Mouse (Mus musculus): ENCODE results near the gene Hoxb9. TPM values are rescaled to one million over a fixed set of nuclear protein-coding genes. Genes with fewer than 3 reads are reported as not detected.
A peak's percentile ranks its signal among the peaks of the same experiment; 100 is the strongest.

Hoxb9 gene
- polyA plus RNA-seq, 1 experiment from 2014 or later: 0.75 TPM

- no peak for DNase-seq (ENCODE audit: low spot score)
- H3K9me3 ChIP-seq: no peaks in the 10 kb centered on the region
- peak overlapping the region; percentile 43 for H3K4me3 ChIP-seq
- under 1% methylated on average over 58 of the region's 58 CpGs for WGBS
- H3K36me3 ChIP-seq: no peaks in the 10 kb centered on the region
- no peak overlapping the region for H3K27ac ChIP-seq
- peaks cover 100% of the 10 kb centered on the region for H3K27me3 ChIP-seq (ENCODE audit: insufficient read depth, poor library complexity, severe bottlenecking)
- peaks cover 18% of the 10 kb centered on the region for H3K4me1 ChIP-seq
Measured at GRCm38 (mm10) chr11:96272024-96272921, 1.0 kb downstream of the Hoxb9 start.

- Histone ChIP-seq H3K4me3 (no peak overlapping the region), H3K36me3 (no peaks in the 10 kb centered on the region), H3K4me1 (peaks cover 18% of the 10 kb centered on the region), H3K27ac (no peak overlapping the region), H3K9me3 (no peaks in the 10 kb centered on the region), H3K27me3 (ENCODE audit: insufficient read depth, poor library complexity, severe bottlenecking) (peaks cover 100% of the 10 kb centered on the region)
- DNase-seq (ENCODE audit: low spot score): no peak
- WGBS: 4% methylated on average over 10 of the region's 10 CpGs
Measured at GRCm38 (mm10) chr11:96274428-96274827, 3.2 kb downstream of the Hoxb9 start.

- no peak overlapping the region for H3K4me3 ChIP-seq
- DNase-seq (ENCODE audit: low spot score): no peak
- WGBS: 7% methylated on average over 4 of the region's 4 CpGs
- no peak overlapping the region for H3K27ac ChIP-seq
- no peaks in the 10 kb centered on the region for H3K36me3 ChIP-seq
- peaks cover 100% of the 10 kb centered on the region for H3K27me3 ChIP-seq (ENCODE audit: insufficient read depth, poor library complexity, severe bottlenecking)
- H3K9me3 ChIP-seq: no peaks in the 10 kb centered on the region
- peaks cover 14% of the 10 kb centered on the region for H3K4me1 ChIP-seq
Measured at GRCm38 (mm10) chr11:96275896-96276295, 4.6 kb downstream of the Hoxb9 start.

- no peak overlapping the region for H3K4me3 ChIP-seq
- H3K27me3 ChIP-seq (ENCODE audit: insufficient read depth, poor library complexity, severe bottlenecking): peaks cover 100% of the 10 kb centered on the region
- 2% methylated on average over 35 of the region's 35 CpGs for WGBS
- H3K36me3 ChIP-seq: no peaks in the 10 kb centered on the region
- peaks cover 1% of the 10 kb centered on the region for H3K4me1 ChIP-seq
- no peak overlapping the region for H3K27ac ChIP-seq
- DNase-seq (ENCODE audit: low spot score): peak; percentile 69
- no peaks in the 10 kb centered on the region for H3K9me3 ChIP-seq
Measured at GRCm38 (mm10) chr11:96277151-96278044, 6.1 kb downstream of the Hoxb9 start.

GRCm38 (mm10) chr11:96278324-96278723 is 7.1 kb downstream of the Hoxb9 start:
- H3K4me3 ChIP-seq: no peak overlapping the region
- H3K27ac ChIP-seq: no peak overlapping the region
- peaks cover 100% of the 10 kb centered on the region for H3K27me3 ChIP-seq (ENCODE audit: insufficient read depth, poor library complexity, severe bottlenecking)
- WGBS: 19% methylated on average over 14 of the region's 14 CpGs
- peaks cover 5% of the 10 kb centered on the region; the same call in 1 of the 2 replicates for H3K4me1 ChIP-seq
- H3K36me3 ChIP-seq: no peaks in the 10 kb centered on the region
- no peaks in the 10 kb centered on the region for H3K9me3 ChIP-seq
- no peak for DNase-seq (ENCODE audit: low spot score)

- Histone ChIP-seq H3K4me1 (peaks cover 7% of the 10 kb centered on the region; the same call in 1 of the 2 replicates), H3K4me3 (no peak overlapping the region), H3K36me3 (no peaks in the 10 kb centered on the region), H3K27me3 (ENCODE audit: insufficient read depth, poor library complexity, severe bottlenecking) (peaks cover 100% of the 10 kb centered on the region), H3K27ac (no peak overlapping the region), H3K9me3 (no peaks in the 10 kb centered on the region)
- DNase-seq (ENCODE audit: low spot score): peak; percentile 87
- under 1% methylated on average over 9 of the region's 9 CpGs for WGBS
Measured at GRCm38 (mm10) chr11:96278773-96279172, 7.5 kb downstream of the Hoxb9 start.

- H3K36me3 ChIP-seq: no peaks in the 10 kb centered on the region
- H3K4me1 ChIP-seq: peaks cover 14% of the 10 kb centered on the region
- 4% methylated on average over 31 of the region's 31 CpGs for WGBS
- peaks cover 100% of the 10 kb centered on the region for H3K27me3 ChIP-seq (ENCODE audit: insufficient read depth, poor library complexity, severe bottlenecking)
- no peaks in the 10 kb centered on the region for H3K9me3 ChIP-seq
- H3K27ac ChIP-seq: no peak overlapping the region
- peak; percentile 72 for DNase-seq (ENCODE audit: low spot score)
- no peak overlapping the region for H3K4me3 ChIP-seq
Measured at GRCm38 (mm10) chr11:96279421-96280233, 8.4 kb downstream of the Hoxb9 start.

DNA sequence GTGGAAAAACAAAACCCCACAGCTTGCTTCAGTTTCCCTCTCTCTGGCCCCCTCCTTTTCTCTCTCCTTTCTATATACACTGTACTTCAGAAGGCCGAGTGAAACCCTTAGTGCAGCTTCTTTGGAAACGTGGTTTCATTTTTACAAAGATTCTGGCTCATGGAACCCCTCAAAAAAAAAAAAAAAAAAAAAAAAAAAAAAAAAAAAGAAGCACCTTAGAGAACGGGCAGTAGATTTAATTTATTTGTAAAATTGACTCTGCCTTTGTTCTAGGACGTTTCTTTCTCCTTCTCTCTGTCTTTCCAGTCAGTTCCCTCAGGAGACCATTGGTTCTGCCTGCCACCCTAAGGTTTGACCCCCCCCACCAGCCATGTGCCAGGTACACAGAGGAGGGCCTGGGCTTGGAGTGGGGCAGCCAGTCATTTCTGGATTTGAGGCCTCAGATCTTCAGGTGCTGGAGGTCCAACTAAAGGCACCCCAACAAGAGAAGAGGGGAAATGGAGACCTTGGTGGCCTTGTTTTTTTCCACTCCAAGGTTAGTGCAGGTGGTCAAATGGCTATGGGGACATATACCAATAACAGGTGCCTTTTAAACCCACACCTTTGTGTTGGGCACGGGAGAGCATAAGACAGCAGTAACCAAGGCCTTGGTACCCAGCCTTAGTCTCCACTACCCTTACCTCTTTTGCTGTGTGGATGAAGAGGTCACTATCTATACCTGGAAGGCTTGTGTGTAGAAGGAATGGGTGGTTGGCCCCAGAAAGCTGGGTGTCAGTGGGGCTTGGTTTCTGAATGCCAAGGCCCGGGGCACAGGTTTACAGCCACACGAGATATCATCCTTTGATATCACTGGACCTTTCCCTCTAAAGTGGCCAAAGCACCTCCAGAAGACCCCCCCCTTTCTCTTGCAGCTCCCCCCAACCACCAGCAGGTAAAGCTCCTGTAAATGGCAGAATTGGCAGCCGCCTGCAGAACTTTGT is 9.4 kb downstream of the Hoxb9 start:
- no peaks in the 10 kb centered on the region for H3K36me3 ChIP-seq
- no peak overlapping the region for H3K27ac ChIP-seq
- peaks cover 100% of the 10 kb centered on the region for H3K27me3 ChIP-seq (ENCODE audit: insufficient read depth, poor library complexity, severe bottlenecking)
- peaks cover 20% of the 10 kb centered on the region for H3K4me1 ChIP-seq
- no peak overlapping the region for H3K4me3 ChIP-seq
- WGBS: 6% methylated on average over 8 of the region's 8 CpGs
- peak; percentile 71 for DNase-seq (ENCODE audit: low spot score)
- H3K9me3 ChIP-seq: no peaks in the 10 kb centered on the region

- Histone ChIP-seq H3K4me3 (no peak overlapping the region), H3K27ac (no peak overlapping the region), H3K4me1 (peaks cover 21% of the 10 kb centered on the region), H3K36me3 (no peaks in the 10 kb centered on the region), H3K27me3 (ENCODE audit: insufficient read depth, poor library complexity, severe bottlenecking) (peaks cover 100% of the 10 kb centered on the region), H3K9me3 (no peaks in the 10 kb centered on the region)
- DNase-seq (ENCODE audit: low spot score): peak; percentile 70
- 7% methylated on average over 18 of the region's 18 CpGs for WGBS
Measured at GRCm38 (mm10) chr11:96281396-96281795, 10.1 kb downstream of the Hoxb9 start.

DNA sequence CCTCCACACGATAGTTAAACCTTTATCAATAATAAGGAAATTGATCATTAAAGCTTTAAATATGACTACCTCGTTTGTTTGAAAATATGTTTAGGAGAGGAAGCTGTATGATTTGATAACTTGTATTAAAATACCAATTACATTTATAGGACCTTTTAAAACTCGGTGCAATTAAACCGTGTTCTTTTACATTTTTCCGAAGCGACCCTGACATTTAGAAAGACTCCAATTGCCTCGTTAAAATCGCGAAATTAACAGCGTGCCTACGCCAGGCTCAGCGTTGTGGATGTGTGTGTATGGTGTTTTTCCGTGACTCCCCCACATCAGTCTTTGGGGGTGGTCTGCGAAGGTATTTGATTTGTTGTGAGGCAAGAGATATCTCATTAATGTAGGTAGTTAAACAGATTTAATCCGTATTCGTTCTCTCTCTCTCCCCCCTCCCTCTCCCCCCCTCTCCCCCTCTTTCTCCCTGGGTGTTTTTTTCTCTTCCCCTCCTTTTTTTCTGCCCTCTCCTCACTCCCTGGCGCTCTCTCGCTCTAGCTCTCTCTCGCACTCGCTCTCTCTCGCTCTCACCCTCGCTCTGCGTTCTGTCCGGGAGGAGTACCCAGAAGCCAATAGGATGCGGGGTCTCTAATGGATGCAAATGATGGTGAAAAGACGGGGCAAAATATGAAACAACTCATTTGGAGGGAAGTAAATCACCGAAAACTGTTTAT is 10.8 kb downstream of the Hoxb9 start, which contains the start of gene Hoxb8:
TSS of gene Hoxb8 (plus strand) at position 51 of the 716 bp plus-strand sequence.
- peaks cover 26% of the 10 kb centered on the region for H3K4me1 ChIP-seq
- H3K27ac ChIP-seq: no peak within 1 kb of the TSS
- H3K9me3 ChIP-seq: no peaks in the 10 kb centered on the region
- H3K4me3 ChIP-seq: peak within 1 kb of the TSS; percentile 23
- H3K27me3 ChIP-seq (ENCODE audit: insufficient read depth, poor library complexity, severe bottlenecking): peaks cover 100% of the 10 kb centered on the region
- DNase-seq (ENCODE audit: low spot score): no peak
- 1% methylated on average over 27 of the region's 27 CpGs for WGBS
- no peaks in the 10 kb centered on the region for H3K36me3 ChIP-seq

All from heart, embryonic 10.5 days (tissue).